Mouse (Mus musculus): ENCODE results near the gene Gnaq.
"Not testable (repeated sequence)": the region's sequence is repeated elsewhere in the genome, so short reads cannot be mapped to it uniquely, and the experiment has no call there.

Gnaq gene

DNA sequence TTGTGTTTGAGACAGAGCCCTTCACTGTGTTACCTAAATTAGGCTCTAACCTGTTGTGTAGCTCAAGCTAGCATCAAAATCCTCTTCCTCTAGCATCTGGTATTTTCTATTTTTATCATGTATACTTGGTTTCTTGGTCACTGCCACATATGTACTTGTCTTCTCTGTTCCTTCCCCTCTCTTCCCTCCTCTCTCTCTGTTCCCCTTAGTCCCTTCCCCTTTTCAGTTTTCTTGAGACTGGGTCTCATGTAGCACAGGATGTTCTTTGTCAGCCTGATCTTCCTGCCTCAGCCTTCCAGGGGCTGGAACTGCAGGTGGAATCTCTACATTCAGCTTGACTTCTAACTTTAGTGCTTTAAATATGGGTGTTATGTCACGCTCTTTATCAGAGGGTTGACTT is 16.5 kb downstream of the Gnaq start:
- DNase-seq = no peak

DNA sequence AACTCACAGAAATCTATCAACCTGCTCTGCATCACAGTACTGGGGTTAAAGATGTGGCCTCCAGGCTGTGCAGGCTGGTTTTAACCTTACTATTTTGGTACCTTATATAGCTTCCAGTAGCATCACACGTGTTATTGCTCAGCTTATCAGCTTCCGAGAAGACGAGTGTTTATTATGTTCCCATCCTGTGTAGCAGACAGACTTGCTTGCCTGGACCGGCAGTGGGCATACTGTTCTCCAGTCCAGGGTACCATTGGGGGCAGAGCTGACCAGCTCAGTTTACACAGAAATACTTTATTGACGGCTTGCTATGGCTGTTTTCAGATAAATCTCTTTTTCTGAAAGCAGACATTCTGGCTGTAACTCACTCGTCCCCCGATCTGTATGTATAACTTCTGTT is 17.7 kb downstream of the Gnaq start:
- DNase-seq = no peak

DNA sequence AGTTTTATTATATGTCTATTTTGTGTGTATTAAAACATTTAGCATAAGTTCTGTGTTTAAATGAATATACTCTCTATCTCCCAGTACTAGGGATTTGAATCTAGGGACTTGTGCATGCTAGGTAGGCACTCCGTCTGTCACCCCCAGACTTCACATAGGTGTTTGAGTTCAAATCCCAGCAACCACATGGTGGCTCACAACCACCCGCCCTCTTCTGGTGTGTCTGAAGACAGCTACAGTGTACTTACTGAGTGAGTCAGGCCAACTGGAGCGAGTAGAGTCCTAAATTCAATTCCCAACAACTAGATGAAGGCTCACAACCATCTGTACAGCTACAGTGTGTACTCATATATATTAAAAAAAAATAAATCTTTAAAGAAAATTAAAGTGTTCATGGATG is 21.2 kb downstream of the Gnaq start:
- no peak for DNase-seq

DNA sequence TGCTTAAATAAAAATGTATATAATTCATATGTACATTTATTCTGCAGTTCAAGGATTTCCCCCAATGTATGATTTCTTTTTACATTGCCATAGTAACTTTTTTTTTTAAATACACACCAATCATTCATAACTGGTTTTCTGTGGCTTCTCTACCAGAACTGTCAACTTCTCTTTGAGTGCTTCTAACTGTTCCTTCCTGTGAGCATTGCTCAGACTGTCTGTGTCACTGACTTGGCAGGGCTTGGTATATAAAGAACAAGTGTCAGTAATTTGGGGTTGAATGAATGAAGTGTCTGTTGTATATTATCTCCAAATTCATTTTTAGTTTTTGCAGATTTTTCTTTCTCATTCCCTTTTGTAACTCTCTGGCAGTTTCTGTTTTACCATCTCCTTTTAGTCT is 21.8 kb downstream of the Gnaq start:
- DNase-seq = no peak

GRCm38 (mm10) chr19:16157120-16157519 is 24.5 kb downstream of the Gnaq start:
- no peak for DNase-seq

DNA sequence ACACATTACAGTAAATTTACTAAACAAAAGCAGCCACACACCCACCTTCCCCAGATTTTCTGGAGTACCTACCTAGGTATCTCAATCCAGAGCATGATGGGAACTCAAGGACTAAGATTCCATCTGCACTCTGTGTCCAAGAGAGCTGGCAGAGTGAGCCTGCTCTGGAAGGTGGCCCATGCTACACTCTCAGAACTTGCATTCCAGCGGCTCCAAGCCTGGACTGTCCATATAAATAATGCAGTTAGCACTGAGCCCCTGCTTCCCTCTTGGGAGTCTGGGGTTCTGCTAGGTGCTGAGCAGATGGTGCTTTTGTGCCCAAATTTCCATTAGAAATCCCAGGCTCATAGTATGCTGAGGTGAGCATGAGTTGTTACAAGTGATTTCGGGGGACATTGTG is 28.1 kb downstream of the Gnaq start:
- no peak for DNase-seq

DNA sequence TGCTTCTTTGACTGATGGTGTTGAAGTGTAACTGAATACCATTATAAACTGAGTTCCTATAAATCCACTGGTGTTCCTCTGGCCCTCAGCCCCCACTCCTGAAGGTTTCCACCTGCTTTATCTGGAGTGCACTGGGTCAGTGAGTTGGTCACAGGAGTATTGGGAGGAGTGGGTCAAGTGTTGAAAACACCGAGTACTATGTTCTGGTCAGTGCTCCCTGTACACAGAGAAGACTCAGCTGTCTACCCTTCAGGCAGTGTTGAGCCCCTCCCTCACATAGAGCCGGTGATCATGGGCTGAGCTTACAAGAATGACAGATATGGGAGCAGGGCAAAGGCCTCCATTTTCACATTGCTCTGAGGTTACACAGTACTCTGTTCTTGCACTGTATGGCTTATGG is 28.6 kb downstream of the Gnaq start:
- DNase-seq = no peak

GRCm38 (mm10) chr19:16164396-16164795 is 31.8 kb downstream of the Gnaq start:
- not testable (repeated sequence) for DNase-seq

GRCm38 (mm10) chr19:16167185-16167584 is 34.6 kb downstream of the Gnaq start:
- no peak for DNase-seq

DNA sequence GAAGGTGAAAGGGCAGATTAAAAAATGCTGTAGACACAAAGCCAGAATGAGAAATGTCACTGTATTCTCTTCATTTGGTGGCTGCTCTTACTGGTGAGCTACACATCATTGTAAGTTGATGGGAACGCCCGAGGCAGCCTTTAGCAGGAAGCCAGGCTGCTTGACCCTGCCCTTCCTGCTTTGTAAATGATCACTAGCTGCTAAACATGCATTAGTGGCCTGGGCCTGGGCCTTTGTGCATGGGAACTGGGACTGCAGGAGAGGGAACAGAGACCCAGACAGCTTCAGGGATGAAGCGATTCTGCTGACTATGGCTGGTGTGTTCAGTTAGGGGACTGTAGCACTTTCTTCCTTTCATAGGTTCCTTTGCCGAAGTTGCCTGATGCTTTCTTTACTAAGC is 35.6 kb downstream of the Gnaq start:
- DNase-seq = no peak

GRCm38 (mm10) chr19:16168653-16169198 is 36.1 kb downstream of the Gnaq start:
- no peak for DNase-seq

DNA sequence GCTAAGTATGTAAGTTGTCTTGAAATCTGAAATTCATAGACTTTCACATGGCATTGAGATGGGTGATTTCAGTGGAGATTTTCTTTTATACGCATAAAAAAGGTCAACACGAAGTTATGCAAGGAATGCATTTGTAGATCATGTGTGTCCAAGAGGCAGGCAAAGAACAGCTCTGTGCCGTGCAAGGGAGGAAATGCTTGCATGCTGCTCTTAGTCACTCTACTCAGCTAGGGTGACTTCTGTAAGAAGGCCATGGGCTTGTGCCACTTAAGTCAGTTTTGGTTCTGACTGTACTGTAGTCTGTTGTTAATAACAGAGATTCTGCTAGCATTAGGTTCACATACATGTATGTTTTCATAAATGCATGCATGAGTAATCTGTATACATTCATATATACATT is 38.1 kb downstream of the Gnaq start:
- DNase-seq = no peak

- DNase-seq = no peak
These were observed 41.1 kb downstream of the Gnaq start for GRCm38 (mm10) chr19:16173721-16174120.

DNA sequence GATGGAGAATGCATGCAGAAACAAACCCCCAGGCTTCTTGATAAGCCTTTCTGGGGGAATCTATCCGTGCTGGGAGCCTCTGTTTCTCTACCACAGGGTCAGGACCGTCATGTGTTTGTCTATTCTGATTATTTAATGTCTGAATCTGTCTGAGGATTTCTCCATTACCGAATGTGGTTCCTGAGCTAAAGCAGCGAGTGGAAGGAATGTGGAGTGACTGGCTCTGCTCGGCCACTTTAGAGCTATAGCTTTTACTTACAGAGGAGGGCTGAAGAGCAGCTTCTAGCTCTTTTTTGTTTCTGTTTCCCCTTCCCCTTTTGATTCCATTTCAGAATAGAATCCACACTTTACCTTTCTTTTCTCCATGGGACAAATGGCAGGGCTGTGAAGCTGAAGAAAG is 43.8 kb downstream of the Gnaq start:
- no peak for DNase-seq

DNA sequence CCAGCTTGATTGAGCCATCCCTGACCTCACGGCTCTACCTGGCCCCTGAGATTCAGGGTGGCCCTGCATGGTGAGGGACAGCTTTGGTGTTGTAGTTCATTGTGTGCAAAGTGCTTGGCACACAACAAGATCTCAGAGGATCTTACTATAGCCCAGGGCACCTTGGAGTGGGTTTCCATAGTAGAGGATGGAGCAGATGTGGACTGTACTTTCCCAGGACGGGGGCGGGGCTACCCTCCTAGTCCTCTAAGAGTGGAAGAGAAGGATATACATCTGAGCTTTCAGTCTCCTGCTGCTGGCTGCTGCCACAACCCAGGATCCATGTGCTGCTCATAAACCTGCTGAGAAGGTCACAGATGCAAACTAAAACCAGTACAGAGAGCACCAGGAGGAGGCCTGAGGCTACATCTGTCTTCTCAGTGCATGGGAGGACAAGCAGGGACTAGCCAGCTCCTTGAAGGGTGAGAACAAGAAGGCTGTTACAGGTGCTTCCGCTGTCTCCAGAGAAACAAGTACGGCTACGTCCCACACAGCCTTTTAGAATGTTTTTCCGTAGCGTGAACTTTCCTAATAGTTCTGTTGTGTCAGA is 44.6 kb downstream of the Gnaq start:
- no peak for DNase-seq

DNA sequence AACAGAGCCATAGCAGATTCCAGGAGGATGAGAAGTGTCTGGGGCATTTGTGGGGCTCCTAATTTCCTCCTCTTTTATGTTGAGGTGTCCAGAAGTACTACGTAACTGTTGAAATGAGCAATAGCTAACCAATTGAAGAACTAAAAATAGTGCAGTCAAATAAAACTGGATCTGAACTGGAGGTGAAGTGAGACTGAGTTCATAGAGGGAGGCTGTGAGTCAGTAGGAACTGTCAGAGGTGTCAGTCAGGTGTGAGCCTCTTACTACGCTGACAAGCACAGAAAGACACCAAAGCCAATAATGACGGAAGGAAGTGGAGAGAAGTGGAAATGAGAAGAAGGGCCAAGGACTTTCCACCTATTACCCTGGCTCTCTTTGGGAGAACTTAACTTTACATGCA is 48.6 kb downstream of the Gnaq start:
- no peak for DNase-seq

DNA sequence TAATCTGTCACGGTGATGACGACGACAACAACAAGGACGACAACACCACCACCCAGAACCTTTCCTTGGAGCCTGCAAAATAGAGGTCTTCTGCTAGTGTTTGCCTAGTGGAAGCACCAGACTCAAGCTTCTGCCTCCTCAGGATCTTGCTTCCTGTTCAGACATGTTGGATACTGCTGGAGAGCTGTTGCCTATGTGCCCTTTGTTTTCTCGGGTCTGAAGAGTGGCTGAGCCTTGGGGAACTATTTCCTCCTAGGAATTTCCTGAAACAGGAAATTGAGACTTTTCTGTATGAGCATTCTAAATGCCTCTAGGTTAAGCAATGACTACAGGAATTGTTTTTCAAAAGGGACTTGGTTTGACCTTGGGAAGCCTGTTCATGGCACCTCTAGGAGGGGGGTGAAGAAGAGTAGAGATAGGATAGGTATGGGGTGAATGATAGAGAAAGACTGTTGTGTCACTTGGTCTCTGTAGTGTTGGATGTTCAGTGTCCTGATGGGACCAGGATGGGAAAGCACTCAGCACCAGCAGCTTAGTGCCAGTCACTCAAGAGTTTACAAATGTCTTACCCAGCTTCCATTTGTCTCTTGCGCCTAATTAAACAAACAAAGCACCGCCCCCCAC is 49.3 kb downstream of the Gnaq start:
- no peak for DNase-seq

DNA sequence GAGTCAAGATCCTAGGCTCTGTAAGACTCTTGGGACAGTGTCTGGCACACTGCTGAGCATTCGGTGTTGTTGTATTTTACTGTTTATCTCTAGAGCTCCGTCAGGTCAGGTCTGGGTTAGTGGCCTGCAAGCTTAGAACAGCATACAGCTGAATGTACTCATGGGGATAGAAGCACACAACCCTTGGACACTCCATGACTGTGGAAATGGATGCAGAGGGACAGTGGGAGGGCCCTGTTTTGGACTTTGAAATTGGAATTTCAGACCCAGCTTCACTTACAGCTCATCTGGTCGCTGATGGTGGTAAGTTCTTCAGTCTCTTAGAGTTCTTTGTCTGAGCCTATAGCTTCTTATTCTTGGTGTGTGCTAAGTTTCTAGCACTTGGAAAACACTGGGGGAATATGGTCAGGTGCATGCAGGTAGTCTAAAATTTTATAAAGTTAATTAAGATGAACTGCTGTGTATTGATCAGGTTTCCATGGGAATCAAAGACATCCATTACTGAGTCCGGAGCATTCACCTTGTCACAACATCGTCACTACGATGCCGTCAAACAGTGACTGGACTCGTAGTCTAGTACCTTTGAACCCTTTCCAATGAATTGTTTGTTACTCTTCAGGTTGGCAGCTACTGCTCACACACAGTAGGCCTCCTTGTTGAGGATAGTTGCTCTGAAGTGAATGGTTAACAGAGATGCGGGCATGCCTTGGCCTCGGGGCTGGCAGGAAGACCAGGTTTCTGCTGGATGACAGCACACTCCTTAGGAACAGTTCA is 51.1 kb downstream of the Gnaq start:
- no peak for DNase-seq

DNA sequence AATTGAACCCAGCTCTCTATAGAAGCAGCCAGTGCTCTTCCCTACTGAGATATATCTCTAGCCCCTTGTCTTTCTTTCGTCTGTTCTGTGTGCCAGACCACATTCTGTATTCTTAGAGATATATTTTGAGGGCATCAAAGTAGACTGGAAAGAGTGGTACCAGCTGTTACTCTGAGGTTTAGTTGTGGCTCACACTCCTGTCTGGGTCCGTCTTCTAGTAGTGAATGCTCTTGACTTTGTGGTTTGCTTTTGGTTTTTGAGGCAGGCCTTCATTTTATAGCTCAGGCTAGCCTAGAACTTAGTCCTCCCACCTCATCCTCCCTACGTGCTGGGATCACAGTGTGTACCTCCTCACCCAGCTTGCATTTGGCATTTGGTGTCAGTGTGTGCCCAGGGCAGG is 54.4 kb downstream of the Gnaq start:
- DNase-seq = no peak

DNA sequence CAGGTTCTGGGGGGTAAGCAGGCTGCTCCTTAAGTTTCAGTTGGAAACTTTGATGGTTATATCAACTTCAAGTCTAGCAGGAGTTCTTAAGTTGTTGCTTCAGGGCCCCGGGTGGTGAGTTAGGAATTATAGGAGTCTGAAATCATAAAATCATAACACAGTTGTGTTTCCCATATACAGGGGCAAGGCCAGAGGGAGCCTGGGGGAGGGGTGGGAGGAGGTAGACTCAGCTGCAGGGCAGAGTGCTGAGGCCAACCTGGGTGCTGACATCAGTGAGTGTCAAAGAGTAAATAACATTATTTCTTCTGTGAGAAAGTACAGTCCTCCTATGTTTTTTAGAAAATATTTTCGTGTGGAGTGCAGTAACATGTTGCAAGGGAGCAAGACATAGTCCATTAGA is 55.3 kb downstream of the Gnaq start:
- no peak for DNase-seq

DNA sequence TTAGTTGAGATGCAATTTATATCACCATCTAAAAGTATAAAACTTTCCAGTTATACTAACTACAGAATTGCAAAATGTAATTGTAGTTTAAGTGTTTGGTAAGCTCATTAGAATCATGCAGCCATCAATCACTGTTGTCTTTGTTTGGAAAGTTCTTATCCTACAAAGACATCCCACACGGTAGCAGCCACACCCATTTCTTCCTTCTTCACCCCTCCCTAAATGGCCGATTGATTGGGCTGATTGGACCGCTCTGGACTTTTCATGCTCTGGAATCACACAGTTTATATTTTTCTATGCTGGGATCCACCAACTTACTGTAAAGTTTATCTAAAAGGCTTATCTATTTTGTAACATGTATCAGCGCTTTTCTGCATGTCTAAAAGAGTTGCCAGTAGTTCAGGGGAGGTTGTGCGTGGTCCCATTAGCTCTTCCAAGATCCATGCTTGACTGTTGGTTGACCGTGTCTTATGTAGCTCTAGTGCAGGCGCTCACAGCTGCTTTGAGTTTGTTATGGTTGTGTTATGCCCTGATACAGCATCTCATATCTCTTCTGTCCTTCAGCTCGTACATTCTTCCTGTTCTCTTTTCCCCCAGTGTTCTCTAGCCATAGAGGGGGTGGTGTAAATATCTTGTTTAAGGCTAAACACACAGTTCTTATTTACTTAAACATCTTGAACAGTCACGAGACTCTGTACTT is 56.6 kb downstream of the Gnaq start:
- DNase-seq = no peak

GRCm38 (mm10) chr19:16198162-16198561 is 65.5 kb downstream of the Gnaq start:
- DNase-seq = no peak

DNA sequence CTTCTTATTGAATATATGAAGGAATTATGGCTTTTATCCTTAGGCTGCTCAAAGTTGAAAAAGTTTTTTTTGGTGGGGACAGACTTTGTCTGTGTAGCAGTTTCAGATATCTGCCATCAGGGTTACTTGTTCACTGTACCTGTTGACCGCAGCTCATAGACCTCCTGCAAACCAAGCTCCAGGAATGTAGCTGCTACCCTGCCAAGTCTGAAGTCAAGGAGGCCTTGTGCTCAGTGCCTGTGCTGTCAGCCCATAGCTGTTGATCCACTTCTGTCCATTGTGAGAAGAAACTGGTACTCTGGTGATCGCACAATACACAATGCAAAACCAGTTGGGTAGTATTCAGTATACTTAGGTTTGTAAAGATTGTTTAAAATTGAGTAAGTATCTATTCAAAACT is 68.7 kb downstream of the Gnaq start:
- DNase-seq = no peak
